Mouse (Mus musculus) spleen, postnatal 0 days (tissue): ENCODE data around the gene Med26. TPM values are rescaled to one million over a fixed set of nuclear protein-coding genes. Genes with fewer than 3 reads are reported as not detected.

Experiments
- polyA plus RNA-seq: library from polyadenylated mRNA; unstranded; fragments of >200 nt; fragmentation: Nextera tagmentation; extraction: Ambion mirVana; gene quantifications from 2 replicates; pipeline ENCODE4 v1.2.1, GENCODE M21; 2015

Gene Med26
- polyA plus RNA-seq = 9.3 and 9.9 TPM in 2 replicates

DNA sequence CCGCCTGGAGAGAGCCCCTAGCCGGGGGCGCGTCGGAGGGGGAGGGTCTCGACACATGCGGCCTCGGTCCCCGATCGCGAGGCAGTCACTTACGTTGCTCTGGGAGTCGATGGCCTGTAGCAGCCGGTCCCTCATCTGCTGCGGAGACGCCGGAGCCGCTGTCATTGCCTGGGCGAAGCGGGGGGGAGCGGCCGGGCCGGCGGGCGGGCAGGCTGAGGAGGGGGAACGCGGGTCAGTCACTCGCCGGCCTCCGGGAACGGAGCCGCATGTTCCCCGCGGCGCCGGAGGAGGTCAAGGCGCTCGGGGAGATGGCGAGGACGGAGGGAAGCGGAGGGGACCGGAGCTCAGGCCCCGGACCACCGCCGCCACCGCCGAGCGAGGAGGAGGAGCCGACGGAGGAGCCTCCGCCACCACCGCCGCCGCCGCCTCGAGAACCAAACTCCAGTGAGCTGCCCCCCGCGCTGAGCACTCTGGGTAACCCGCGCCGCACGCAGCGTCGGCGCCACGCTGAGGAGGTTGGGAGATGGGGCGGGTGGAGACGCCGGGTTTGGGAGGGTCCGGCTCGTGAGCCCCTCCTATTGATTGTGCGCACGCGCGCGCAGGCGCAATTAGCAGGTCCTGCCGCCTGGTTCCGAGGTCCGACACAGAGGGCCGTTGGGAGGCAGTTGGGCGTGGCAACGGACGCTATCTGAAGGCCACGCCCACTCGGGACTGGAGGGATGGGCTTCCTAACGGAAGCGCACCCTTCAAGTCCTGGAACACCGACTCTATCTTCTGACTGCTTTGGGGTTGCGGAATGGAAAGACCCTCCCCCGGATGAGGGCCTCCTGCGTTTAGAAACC lies at the start of gene Med26:
Gene Med26 (minus strand): TSS at position 469 of the 842 bp plus-strand sequence.

DNA sequence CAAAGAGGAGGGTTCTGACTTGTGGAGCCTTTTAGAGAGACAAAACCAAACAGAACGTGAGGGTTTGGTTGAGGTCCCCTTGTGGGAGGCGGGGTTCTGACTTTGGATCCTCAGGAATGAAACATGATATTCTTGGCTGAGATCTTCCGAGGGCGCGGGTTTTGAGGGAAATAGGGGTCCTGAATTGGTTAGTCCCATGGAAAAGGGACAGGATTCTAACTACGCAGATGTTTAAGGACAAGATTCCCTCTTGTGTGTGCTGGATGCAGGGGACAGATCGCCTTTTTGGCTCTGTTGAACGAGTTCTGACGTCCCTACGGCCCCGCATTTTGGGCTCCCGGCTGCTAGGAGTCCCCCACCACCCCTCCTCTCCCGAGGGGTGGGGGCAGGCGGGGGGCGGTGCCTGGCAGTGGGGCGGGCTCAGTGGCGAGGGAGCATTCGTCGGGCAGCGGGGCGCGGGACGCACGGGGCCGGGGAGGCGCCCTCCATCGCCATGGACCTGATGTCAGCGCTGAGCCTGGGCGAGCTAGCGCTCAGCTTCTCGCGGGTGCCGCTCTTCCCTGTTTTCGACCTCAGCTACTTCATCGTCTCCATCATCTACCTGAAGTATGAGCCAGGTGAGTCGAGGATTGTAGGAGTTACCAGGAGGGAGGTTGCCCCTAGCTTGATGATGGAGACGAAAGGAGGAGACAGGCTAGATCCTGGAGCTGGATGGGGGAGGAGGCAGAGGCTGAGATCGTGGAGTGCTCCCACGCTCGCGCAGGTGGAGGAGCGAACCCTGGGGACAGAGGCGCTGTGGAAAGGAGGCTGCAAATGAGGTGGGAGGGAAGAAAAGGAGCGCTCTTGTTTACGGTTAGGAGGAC lies 23.8 kb upstream of the Med26 start, which contains the start of gene Tmem38a:
Gene Tmem38a (plus strand): TSS at position 445 of the 863 bp plus-strand sequence.

DNA sequence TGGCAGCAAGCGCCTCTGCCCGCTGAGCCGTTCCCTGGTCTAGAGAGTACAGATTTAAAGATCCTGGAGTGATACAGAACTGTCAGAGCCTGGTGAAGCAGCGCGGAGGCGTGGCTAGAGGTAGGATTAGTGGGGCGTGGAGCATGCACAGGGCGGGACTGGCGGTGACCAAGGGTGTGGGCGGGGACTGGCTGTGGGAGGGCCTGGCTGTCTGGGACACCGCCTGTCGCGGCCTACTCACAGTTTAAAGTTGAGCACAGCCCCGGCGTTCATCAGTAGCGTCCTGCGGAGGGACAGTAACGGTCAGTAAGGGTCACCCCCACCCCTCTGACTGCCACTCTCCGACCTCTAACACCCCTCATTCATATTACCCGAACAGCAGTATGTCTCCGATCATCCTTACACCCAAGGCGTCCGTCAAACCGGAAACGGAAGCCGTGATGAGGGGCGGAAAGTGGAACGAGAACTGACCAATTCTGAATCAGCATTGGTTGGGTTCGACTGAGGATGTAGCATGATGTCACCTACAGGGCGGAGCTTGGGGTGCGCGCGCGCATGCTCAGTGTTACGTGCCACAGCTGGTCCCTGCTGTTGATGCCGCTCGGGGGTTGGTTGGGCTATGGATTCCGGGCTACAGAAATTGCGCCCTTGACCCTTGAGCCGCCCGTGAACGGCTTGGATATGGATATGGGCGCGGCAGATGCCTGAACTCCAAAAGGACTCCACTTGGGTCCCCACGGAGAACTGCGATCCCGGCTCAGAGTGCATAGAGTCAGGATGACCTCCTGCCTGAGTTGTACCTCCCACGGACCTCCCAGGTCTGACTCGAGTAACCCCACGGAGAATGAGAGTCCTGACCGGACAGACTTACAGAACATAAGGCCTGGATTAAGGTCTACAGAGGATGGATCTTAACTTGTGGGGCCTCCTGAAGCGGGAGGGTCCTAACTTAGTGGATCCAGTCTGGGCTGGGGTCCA lies 22.9 kb upstream of the Med26 start, which contains the start of gene Smim7:
Gene Smim7 (minus strand): TSS at position 456 of the 978 bp plus-strand sequence.

DNA sequence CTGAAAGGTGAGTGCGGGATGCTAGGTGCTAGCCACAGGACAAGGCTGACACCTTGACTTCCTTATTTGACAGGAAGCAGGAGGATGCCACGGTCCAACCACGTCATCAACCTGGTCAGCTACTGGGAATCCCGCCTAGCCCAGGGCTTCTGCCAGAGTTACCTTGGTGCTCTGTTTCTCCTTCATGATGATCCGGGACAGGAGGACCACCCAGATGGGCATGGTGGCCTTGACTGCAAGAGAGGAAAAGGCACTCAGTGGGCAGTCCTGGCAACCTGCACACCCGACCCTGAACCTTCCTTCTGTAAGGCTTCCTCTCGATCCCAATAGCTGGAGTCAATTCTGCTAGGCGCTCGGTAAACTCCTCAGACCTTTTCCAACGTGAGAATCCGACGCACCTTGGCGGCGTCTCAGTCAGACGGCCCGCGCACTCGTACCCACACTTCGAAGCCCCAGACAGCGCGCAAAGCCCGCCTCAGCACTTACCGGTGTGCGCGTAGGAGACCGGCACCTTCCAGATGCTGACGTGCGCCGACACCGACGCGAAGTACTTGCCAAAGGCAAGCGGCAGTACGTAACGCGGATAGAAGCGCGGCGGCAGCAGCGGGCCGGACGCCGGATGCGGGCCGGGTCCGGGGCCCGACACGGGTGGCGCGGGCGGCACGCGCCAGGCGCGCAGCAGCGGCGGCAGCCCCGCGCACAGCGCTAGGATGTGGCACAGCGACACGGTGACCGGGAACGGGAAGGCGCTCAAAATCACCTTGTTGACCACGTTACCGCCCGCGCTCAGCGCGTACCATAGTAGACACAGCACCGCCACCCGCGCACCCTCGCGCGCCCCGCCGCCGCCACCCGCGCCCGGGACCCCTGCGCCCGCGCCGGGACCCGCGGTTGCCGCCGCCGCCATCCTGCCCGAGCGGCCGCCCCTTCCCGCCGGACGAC lies 56.1 kb downstream of the Med26 start, which contains the start of gene Slc35e1:
Gene Slc35e1 (minus strand): TSS at position 935 of the 942 bp plus-strand sequence.

DNA sequence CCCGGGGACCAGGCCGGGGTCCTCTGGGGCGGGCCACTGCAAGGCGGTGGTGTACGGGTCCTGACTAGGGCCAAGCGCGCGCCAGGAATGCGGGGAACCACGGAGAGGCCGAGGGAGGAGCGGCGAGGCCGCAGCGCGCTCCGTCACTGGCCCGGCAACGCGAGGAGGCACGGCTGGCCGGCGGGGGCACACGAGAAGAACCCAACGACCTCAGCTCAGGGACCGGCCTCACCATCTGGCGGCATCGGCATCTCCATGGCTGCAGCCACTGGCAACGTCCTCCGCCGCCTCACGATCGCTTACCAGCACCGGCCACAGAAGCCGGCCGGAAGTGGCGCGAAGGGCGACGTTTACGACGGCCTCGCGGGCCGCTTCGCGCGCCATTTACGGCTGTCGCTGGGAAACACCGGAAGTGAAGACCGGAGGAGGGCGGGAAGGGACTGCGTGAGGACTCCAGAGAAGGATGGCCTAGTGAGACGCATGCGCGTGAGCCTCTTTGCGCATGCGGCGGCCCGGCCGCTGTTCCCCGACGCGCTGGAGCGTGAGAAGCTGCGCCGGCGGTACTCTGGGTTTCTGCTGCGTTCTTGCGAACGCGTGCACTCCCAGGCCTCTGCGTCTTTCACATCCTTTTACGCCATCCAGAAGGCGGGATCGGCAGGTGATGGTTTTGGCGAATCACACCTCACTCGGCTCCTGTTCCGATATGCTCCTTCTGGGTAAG lies 73.1 kb downstream of the Med26 start, which contains the start of gene Cherp:
Gene Cherp (minus strand): TSS at position 401 of the 721 bp plus-strand sequence.

Other genes starting within 250 kb of the Med26 start
- 12.0 and 12.3 TPM in 2 replicates for gene Gm10282, start 243.0 kb downstream of the Med26 start, polyA plus RNA-seq
- gene Klf2, start 229.2 kb downstream of the Med26 start, polyA plus RNA-seq = 18.5 and 24.5 TPM in 2 replicates
- 18.2 and 19.9 TPM in 2 replicates for gene Eps15l1, start 126.8 kb downstream of the Med26 start, polyA plus RNA-seq
- gene Calr3, start 104.4 kb downstream of the Med26 start, polyA plus RNA-seq = 0.68 and 0.87 TPM in 2 replicates
- gene 1700030K09Rik, start 104.4 kb downstream of the Med26 start, polyA plus RNA-seq = 3.8 and 5.7 TPM in 2 replicates
- 22.4 and 24.3 TPM in 2 replicates for gene Cherp, start 73.0 kb downstream of the Med26 start, polyA plus RNA-seq
- gene Slc35e1, start 55.7 kb downstream of the Med26 start, polyA plus RNA-seq = 9.0 and 10.6 TPM in 2 replicates
- gene Smim7, start 22.8 kb upstream of the Med26 start, polyA plus RNA-seq = 52.7 and 56.5 TPM in 2 replicates
- gene Tmem38a, start 23.8 kb upstream of the Med26 start, polyA plus RNA-seq = 4.8 and 5.5 TPM in 2 replicates
- 0.02 and 0.06 TPM in 2 replicates for gene Nwd1, start 98.4 kb upstream of the Med26 start, polyA plus RNA-seq
- gene Sin3b, start 175.0 kb upstream of the Med26 start, polyA plus RNA-seq = 117 and 130 TPM in 2 replicates
- gene F2rl3, start 213.6 kb upstream of the Med26 start, polyA plus RNA-seq = 7.6 and 9.3 TPM in 2 replicates